Mouse (Mus musculus) midbrain, embryonic 13.5 days (tissue): ENCODE measurements around the gene Ccdc42. TPM values are rescaled to one million over a fixed set of nuclear protein-coding genes. Genes with fewer than 3 reads are reported as not detected.

Source experiments
- ATAC-seq: fragments of 200-750 bp; cut with Nextera tagmentation; 2 replicates; pipeline ENCODE4 v1.8.0; 2017; ENCODE audit warnings: mild to moderate bottlenecking, moderate TSS enrichment, moderate library complexity
- H3K27ac ChIP-seq: fragments of 300-500 bp; sonication (generic); 2 replicates; pipeline ENCODE4 v1.5.1; 2015; ENCODE audit warnings: inconsistent platforms, mild to moderate bottlenecking, moderate library complexity
- H3K27me3 ChIP-seq: fragments of 300-500 bp; sonication (generic); 2 replicates; pipeline ENCODE4 v1.6.1; 2015; ENCODE audit warnings: mild to moderate bottlenecking, inconsistent platforms
- H3K36me3 ChIP-seq: fragments of 300-500 bp; sonication (generic); 2 replicates; pipeline ENCODE4 v1.6.1; 2015; ENCODE audit warnings: mild to moderate bottlenecking, inconsistent platforms
- H3K4me1 ChIP-seq: fragments of 300-500 bp; sonication (generic); replicated peaks from 2 replicates; pipeline ENCODE4 v1.6.1; 2015; ENCODE audit warnings: inconsistent platforms
- H3K4me2 ChIP-seq: fragments of 300-500 bp; sonication (generic); replicated peaks from 2 replicates; pipeline ENCODE4 v1.6.1; 2015; ENCODE audit warnings: moderate library complexity, mild to moderate bottlenecking, inconsistent platforms
- H3K4me3 ChIP-seq: fragments of 300-500 bp; sonication (generic); replicated peaks from 2 replicates; pipeline ENCODE4 v1.5.1; 2015; ENCODE audit warnings: mild to moderate bottlenecking, inconsistent platforms
- H3K9ac ChIP-seq: fragments of 300-500 bp; sonication (generic); replicated peaks from 2 replicates; pipeline ENCODE4 v1.6.1; 2015; ENCODE audit warnings: mild to moderate bottlenecking, inconsistent platforms
- H3K9me3 ChIP-seq: fragments of 300-500 bp; sonication (generic); 2 replicates; pipeline ENCODE4 v1.6.1; 2016; ENCODE audit warnings: mild to moderate bottlenecking, inconsistent platforms
- WGBS: fragments of 180-500 bp; shearing (Covaris S2); methylation state at CpG from one replicate; pipeline ENCODE4 v1.1.7; 2015; 5-methylcytosine and 5-hydroxymethylcytosine counted together
- polyA plus RNA-seq: library from polyadenylated mRNA; unstranded; fragments of >200 nt; fragmentation: Nextera tagmentation; extraction: Ambion mirVana; gene quantifications from 2 replicates; pipeline ENCODE4 v1.2.1, GENCODE M21; 2015

Ccdc42 gene
- polyA plus RNA-seq, 1 experiment from 2014 or later: 0.15 TPM

DNA sequence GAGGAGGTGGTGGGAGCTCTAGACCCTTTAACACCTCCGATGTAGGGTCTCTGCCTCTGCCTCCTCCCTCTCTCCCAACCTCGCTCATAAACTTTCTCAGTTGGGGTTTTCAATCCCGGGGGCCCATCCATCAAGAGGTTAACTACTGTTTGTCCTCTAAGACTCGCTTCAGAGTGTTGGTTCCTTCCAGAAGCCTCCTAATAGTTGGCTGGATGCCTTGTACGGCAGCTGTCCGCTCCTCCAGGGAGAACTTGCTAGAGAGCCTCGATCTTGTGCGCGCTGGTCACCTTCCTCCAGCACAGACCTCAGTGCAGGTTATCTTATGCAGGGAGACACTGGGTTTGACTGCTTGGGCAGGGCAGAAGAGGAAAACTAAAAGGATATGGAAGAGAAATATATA is 35.9 kb downstream of the Ccdc42 start:
- 81% methylated on average over 9 of the region's 9 CpGs for WGBS
- no peak for ATAC-seq
- no peaks in the 10 kb centered on the region for H3K36me3 ChIP-seq
- no peaks in the 10 kb centered on the region for H3K27me3 ChIP-seq
- no peak overlapping the region for H3K9ac ChIP-seq
- H3K4me2 ChIP-seq: peak overlapping the region; percentile 63; the same call in 1 of the 2 replicates
- H3K27ac ChIP-seq: no peak overlapping the region
- H3K4me1 ChIP-seq: peaks cover 15% of the 10 kb centered on the region
- no peak overlapping the region for H3K4me3 ChIP-seq
- no peaks in the 10 kb centered on the region for H3K9me3 ChIP-seq

DNA sequence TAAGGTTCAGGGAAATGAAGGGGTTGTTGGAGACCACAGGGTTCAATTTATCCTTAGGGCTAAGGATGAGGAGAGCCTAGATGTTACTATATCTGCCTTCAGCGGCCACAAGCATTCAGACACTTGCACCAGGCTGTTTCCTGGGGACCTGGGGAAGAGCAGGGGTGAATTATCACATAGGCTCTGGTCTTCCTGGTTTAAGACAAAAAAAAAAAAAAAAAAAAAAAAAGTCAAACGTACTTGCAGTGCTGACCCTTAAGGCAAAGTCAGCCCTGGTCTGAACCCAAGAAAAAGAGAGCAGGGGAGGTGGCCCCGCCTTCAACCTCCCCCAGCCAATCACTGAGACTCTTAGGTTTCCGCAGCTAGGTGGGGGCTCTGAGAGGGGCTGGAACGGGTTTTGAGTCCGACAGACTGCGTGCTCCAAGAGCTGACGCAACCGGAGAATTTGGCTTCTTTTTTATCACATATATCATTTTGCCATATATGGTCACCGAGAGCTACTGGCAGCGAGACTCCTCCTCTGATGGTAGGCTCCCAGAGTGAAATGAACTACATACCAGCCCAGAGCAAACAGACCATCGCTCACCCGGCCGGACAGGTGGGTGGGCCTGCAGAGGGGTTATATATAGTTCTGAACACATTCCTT is 36.5 kb downstream of the Ccdc42 start:
- Histone ChIP-seq H3K27me3 (no peaks in the 10 kb centered on the region), H3K4me1 (peaks cover 15% of the 10 kb centered on the region), H3K4me2 (peak overlapping the region; percentile 63), H3K27ac (no peak overlapping the region), H3K36me3 (no peaks in the 10 kb centered on the region), H3K9ac (peak overlapping the region; percentile 42; the same call in 1 of the 2 replicates), H3K9me3 (no peaks in the 10 kb centered on the region), H3K4me3 (peak overlapping the region; percentile 33)
- 6% methylated on average over 14 of the region's 14 CpGs for WGBS
- ATAC-seq: 0 out of 2 replicates have a peak, but pooled peaks have one; percentile 67

DNA sequence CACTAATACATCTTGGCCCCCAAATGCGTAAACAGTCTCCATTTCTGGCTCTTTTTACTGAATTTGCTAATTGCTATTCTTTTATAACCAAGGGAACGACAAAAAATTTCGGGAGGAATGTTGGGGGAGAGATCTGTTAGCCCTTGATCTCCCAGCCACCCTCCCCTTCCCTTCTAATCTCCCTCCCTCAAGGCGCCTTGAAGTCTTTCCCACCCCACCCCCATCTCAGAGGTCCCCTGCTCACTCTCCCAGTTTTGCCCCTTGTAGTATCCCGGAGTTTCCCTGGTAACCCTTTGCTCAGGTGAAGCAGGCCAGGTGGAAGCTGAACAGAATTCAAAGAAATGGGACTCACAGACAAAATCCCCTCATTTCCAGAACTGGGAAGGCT is 37.0 kb downstream of the Ccdc42 start:
- Histone ChIP-seq H3K27ac (no peak overlapping the region), H3K9me3 (no peaks in the 10 kb centered on the region), H3K27me3 (no peaks in the 10 kb centered on the region), H3K4me2 (peak overlapping the region; percentile 63), H3K36me3 (no peaks in the 10 kb centered on the region), H3K9ac (peak overlapping the region; percentile 42; the same call in 1 of the 2 replicates), H3K4me1 (peaks cover 15% of the 10 kb centered on the region), H3K4me3 (peak overlapping the region; percentile 33)
- no peak for ATAC-seq
- WGBS: 5% methylated on average over 5 of the region's 5 CpGs

DNA sequence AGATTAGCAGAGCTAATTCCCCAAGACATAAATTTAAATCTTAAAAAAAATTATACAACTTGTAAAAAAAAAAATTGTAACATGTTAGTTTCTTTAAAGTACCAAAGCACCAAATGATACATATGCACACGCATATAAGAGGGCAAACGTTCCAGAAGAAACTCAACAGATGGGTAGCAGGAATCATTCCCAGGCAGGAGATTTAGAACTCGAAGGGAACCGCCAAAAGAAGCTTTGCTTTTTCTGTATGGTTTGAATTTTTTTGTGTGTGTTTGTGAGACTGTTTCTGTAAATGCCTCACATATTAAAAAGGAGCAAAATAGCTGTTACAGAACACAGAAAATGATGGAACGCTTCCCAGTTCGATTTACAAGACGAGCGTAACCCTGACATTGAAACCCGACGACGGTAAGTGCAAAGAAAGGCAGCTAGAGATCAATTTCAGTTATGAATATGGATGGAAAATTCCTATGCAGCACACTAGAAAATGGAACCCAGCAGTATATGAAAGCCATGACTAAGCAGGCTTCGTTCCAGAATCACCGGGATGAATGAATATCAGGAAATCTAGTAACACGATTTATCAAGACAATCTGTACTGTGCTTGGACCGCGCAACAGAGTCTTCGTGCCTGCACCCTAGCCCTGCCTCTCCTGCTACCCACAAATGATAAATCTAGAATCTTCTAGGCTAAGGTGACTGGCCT is 44.9 kb downstream of the Ccdc42 start:
- no peak overlapping the region for H3K4me3 ChIP-seq
- no peak overlapping the region for H3K9ac ChIP-seq
- H3K27me3 ChIP-seq: no peaks in the 10 kb centered on the region
- no peaks in the 10 kb centered on the region for H3K9me3 ChIP-seq
- H3K4me2 ChIP-seq: no peak overlapping the region
- no peaks in the 10 kb centered on the region for H3K36me3 ChIP-seq
- H3K27ac ChIP-seq: no peak overlapping the region
- no peak for ATAC-seq
- WGBS: 84% methylated on average over 17 of the region's 17 CpGs
- no peaks in the 10 kb centered on the region for H3K4me1 ChIP-seq

DNA sequence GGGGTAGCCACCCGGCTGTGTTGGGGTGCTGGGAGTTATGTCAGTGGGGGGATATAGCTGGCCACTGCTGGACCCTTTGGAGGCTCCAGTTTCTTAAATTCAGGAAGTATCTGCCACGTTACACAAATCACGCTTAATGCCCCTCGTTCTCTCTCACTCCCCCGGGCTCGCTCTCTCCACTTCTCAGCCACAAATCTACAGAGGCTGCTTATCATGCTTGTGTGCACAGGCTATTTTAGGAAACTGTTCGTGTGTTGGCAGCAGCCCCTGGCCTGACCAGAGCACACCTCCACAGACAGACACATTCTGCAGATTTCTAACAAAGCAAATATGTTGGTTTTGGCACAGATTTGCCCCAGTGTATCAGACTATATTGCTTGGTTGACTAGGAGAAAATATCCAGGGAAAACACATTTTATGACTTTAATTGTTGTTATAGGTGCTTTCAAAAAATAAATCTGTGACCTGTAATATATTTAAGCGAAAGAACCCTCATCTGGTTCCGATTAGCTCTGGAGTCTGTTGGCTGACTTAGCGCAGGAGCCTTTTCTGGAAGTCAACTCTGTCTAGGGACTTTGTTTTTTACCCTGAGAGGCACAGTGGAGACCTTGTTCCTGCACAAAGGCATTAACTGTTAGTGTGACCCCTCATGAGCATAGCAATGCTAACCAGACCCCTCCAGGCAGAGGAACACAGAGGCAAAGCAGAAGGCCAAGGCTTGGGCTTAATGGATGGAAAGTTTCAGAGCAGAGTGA is 51.2 kb downstream of the Ccdc42 start:
- Histone ChIP-seq H3K36me3 (no peaks in the 10 kb centered on the region), H3K9ac (no peak overlapping the region), H3K27me3 (no peaks in the 10 kb centered on the region), H3K4me1 (no peaks in the 10 kb centered on the region; the same call in 1 of the 2 replicates), H3K9me3 (no peaks in the 10 kb centered on the region), H3K4me2 (no peak overlapping the region), H3K4me3 (no peak overlapping the region), H3K27ac (no peak overlapping the region)
- WGBS: 68% methylated on average over 10 of the region's 10 CpGs
- ATAC-seq: no peak

DNA sequence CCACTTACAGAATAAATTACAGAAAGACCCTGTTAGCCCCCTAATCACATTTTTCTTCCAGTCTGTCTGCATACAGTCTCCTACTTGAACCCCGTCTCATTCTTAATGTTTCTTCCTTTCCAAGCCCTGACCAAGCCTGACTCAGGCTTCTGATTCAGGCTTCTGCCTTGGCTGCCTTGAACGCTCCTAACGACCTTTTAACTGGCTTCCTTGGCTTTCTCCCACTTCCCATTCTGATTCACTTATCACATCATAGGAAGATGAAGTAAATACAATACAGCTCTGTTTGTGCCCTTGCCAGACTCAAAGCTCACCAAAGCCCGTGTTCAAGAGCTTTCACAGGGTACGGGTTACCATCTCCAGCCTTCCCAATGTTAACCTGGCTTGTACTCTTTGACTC is 54.5 kb downstream of the Ccdc42 start:
- Histone ChIP-seq H3K27me3 (no peaks in the 10 kb centered on the region), H3K4me1 (no peaks in the 10 kb centered on the region; the same call in 1 of the 2 replicates), H3K36me3 (no peaks in the 10 kb centered on the region), H3K4me2 (no peak overlapping the region), H3K4me3 (no peak overlapping the region), H3K9ac (no peak overlapping the region), H3K9me3 (no peaks in the 10 kb centered on the region), H3K27ac (no peak overlapping the region)
- 87% methylated on average over 5 of the region's 5 CpGs for WGBS
- ATAC-seq: no peak

DNA sequence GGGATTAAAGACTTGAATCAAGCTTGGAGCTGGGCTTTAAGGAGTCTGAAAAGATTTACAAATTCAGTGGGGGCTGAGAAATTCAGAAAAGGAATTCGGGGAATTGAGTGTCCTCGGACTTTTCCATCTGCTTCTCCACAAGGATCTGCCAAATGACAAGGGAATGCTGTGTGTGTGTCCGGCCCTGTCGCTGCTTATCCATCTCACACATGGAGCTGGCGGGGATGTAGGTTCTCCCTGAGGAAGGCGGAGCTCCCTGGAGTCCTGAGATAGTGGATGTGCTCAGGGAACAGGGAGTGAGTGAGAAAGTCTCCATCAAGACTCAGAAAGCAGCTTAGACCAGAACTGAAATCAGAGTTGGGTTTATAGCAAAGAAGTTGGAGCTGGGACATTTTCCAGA is 58.0 kb downstream of the Ccdc42 start:
- no peaks in the 10 kb centered on the region for H3K27me3 ChIP-seq
- no peak overlapping the region for H3K9ac ChIP-seq
- ATAC-seq: no peak
- H3K4me2 ChIP-seq: no peak overlapping the region
- 50% methylated on average over 6 of the region's 6 CpGs for WGBS
- H3K9me3 ChIP-seq: no peaks in the 10 kb centered on the region
- no peaks in the 10 kb centered on the region for H3K4me1 ChIP-seq
- H3K27ac ChIP-seq: no peak overlapping the region
- no peak overlapping the region for H3K4me3 ChIP-seq
- H3K36me3 ChIP-seq: no peaks in the 10 kb centered on the region

Other genes starting within 250 kb of the Ccdc42 start
- 17.3 and 31.0 TPM in 2 replicates for gene Ntn1, start 186.2 kb upstream of the Ccdc42 start, polyA plus RNA-seq
- gene Pik3r5, start 154.9 kb upstream of the Ccdc42 start, polyA plus RNA-seq: 0.24 and 0.50 TPM in 2 replicates
- 1.5 and 2.0 TPM in 2 replicates for gene Pik3r6, start 84.0 kb upstream of the Ccdc42 start, polyA plus RNA-seq
- not detected in 2 replicates for gene Mfsd6l, start 30.8 kb upstream of the Ccdc42 start, polyA plus RNA-seq
- 109 TPM in 2 replicates for gene Myh10, start 104.5 kb downstream of the Ccdc42 start, polyA plus RNA-seq